Mouse (Mus musculus): Measurements from ENCODE around the gene 1700012A03Rik.

Gene 1700012A03Rik

GRCm38 (mm10) chr6:32049951-32050345, at the start of gene 1700012A03Rik:
Gene 1700012A03Rik, plus strand, starts transcription at chr6:32050246.
- no peak for DNase-seq

GRCm38 (mm10) chr6:32004228-32004627, 45.8 kb upstream of the 1700012A03Rik start:
- DNase-seq, result no peak

GRCm38 (mm10) chr6:32005914-32006313, 44.1 kb upstream of the 1700012A03Rik start:
- DNase-seq, result no peak

GRCm38 (mm10) chr6:32006382-32006781, 43.7 kb upstream of the 1700012A03Rik start:
- no peak for DNase-seq

GRCm38 (mm10) chr6:32007336-32007735, 42.7 kb upstream of the 1700012A03Rik start:
- no peak for DNase-seq

GRCm38 (mm10) chr6:32016841-32017240, 33.2 kb upstream of the 1700012A03Rik start:
- DNase-seq, result peak; percentile 43 to 46

GRCm38 (mm10) chr6:32017406-32018104, 32.5 kb upstream of the 1700012A03Rik start:
- DNase-seq, result peak; percentile 46 to 52

- DNase-seq, result peak; percentile 75 to 85
Observed at GRCm38 (mm10) chr6:32018105-32018446, 32.0 kb upstream of the 1700012A03Rik start.

- no peak for DNase-seq
Observed at GRCm38 (mm10) chr6:32021853-32022536, 28.1 kb upstream of the 1700012A03Rik start.

- DNase-seq, result no peak
Observed at GRCm38 (mm10) chr6:32022537-32022869, 27.5 kb upstream of the 1700012A03Rik start.

GRCm38 (mm10) chr6:32028228-32029009, 21.6 kb upstream of the 1700012A03Rik start:
- DNase-seq, result no peak

GRCm38 (mm10) chr6:32034226-32034625, 15.8 kb upstream of the 1700012A03Rik start:
- no peak for DNase-seq

- DNase-seq, result no peak
Observed at GRCm38 (mm10) chr6:32045344-32045743, 4.7 kb upstream of the 1700012A03Rik start.

GRCm38 (mm10) chr6:32049256-32049950, 643 bp upstream of the 1700012A03Rik start:
- DNase-seq, result no peak

- peak in 1 of 2 experiments; percentile 11 for DNase-seq
Observed at GRCm38 (mm10) chr6:32052135-32052915, 2.3 kb downstream of the 1700012A03Rik start.

- no peak for DNase-seq
Observed at GRCm38 (mm10) chr6:32056525-32056924, 6.5 kb downstream of the 1700012A03Rik start.

GRCm38 (mm10) chr6:32058571-32058970, 8.5 kb downstream of the 1700012A03Rik start:
- no peak for DNase-seq

GRCm38 (mm10) chr6:32060641-32061040, 10.6 kb downstream of the 1700012A03Rik start:
- DNase-seq, result no peak

GRCm38 (mm10) chr6:32061266-32061665, 11.2 kb downstream of the 1700012A03Rik start:
- DNase-seq, result no peak

- no peak for DNase-seq
Observed at GRCm38 (mm10) chr6:32065789-32066510, 15.9 kb downstream of the 1700012A03Rik start.

GRCm38 (mm10) chr6:32072161-32072560, 22.1 kb downstream of the 1700012A03Rik start:
- DNase-seq, result no peak
